Mouse (Mus musculus): Measurements from ENCODE around the gene Svop. TPM values are rescaled to one million over a fixed set of nuclear protein-coding genes. Genes with fewer than 3 reads are reported as not detected.

Svop gene
- polyA plus RNA-seq, 1 experiment from 2014 or later = 2.0 TPM

DNA sequence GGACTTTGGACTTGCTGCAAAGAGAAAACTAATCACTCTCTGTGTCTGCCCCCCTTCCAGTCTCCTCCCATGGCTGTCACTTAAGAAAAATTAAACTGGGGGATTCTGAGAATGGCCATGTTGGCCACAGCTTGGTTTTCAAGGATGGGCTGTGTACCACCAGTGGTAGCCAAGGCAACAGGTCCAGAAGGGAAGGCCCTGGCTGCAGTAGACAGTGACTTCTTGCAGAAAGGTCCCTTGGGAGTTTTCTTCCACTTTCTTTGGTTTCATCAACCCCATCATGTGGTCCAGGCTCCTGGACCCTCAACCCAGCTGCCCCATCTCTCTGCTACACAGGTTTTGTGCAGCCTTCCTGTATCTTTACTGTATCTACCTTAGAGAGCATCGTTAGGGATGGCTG is 50.5 kb downstream of the Svop start:
- no peaks in the 10 kb centered on the region for H3K27me3 ChIP-seq (replicated peaks; ENCODE audit: control insufficient read depth, insufficient read depth, low read length)
- ATAC-seq = peak; percentile 16; the same call in 1 of the 2 replicates
- 49% methylated on average over 1 of the region's 1 CpGs for WGBS
- H3K9ac ChIP-seq (ENCODE audit: low read depth, low read length) = no peak overlapping the region
- peak overlapping the region; percentile 76 for H3K27ac ChIP-seq (ENCODE audit: low read length)
- H3K36me3 ChIP-seq (ENCODE audit: control insufficient read depth, insufficient read depth, low read length) = no peaks in the 10 kb centered on the region
- H3K4me1 ChIP-seq (ENCODE audit: control insufficient read depth, insufficient read depth, low read length) = peaks cover 12% of the 10 kb centered on the region
- no peaks in the 10 kb centered on the region for H3K9me3 ChIP-seq (ENCODE audit: control insufficient read depth, low read length)
- H3K4me3 ChIP-seq (ENCODE audit: low read length) = 0 out of 2 replicates have a peak overlapping the region, but pooled peaks have one; percentile 0
- peak overlapping the region; percentile 17; the same call in 1 of the 2 replicates for H3K4me2 ChIP-seq (ENCODE audit: low read depth, low read length)

DNA sequence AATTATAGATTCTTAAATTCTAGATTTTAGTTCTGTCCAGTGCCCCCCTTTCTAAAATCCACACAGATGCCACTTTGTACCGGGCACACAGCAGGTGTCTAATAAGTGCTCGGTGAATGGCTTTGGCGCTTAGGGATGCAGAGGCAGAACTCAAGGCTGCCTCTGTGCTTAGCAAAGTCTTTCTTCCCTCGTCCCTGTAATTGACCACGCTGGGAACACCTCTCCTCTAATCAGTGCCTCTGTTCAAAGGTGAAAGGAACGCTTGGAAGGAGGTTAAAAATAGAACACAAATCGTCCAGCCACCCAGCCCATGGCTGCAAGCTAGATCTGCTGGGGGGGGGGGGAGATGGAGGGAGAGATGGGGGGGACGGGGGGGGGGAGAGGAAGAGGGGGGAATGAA is 50.9 kb downstream of the Svop start:
- 31% methylated on average over 7 of the region's 8 CpGs for WGBS

DNA sequence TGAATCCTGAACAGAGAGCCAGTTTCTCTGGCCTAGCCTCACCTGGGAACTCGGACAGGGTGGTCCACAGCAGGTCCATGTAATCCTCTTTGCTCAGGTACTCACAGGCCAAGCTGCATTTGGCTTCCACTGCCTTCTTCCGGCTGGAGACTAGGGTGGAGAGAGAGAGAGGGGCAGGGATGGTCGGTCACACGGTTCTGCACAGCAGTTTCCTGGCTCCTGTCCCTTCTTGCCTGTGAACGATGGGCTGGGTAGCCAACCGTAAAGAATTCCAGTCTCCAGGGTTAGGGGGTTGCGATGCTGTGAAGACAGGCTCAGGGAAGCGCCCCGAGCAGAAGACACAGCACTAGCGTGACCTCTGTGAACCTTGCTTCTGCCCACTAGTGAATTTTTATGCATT is 56.3 kb downstream of the Svop start:
- 59% methylated on average over 10 of the region's 10 CpGs for WGBS
- Histone ChIP-seq H3K4me2 (ENCODE audit: low read depth, low read length) (no peak overlapping the region), H3K9ac (ENCODE audit: low read depth, low read length) (no peak overlapping the region), H3K36me3 (ENCODE audit: control insufficient read depth, insufficient read depth, low read length) (no peaks in the 10 kb centered on the region), H3K9me3 (ENCODE audit: control insufficient read depth, low read length) (no peaks in the 10 kb centered on the region), H3K27ac (ENCODE audit: low read length) (no peak overlapping the region), H3K4me1 (ENCODE audit: control insufficient read depth, insufficient read depth, low read length) (no peaks in the 10 kb centered on the region), H3K27me3 (replicated peaks; ENCODE audit: control insufficient read depth, insufficient read depth, low read length) (no peaks in the 10 kb centered on the region), H3K4me3 (ENCODE audit: low read length) (no peak overlapping the region)
- ATAC-seq = no peak

More for the DNA sequence above, 50.9 kb downstream of the Svop start:
- Histone ChIP-seq H3K9me3 (ENCODE audit: control insufficient read depth, low read length) (no peaks in the 10 kb centered on the region), H3K4me2 (ENCODE audit: low read depth, low read length) (no peak overlapping the region), H3K9ac (ENCODE audit: low read depth, low read length) (no peak overlapping the region), H3K27me3 (replicated peaks; ENCODE audit: control insufficient read depth, insufficient read depth, low read length) (no peaks in the 10 kb centered on the region), H3K4me3 (ENCODE audit: low read length) (no peak overlapping the region), H3K4me1 (ENCODE audit: control insufficient read depth, insufficient read depth, low read length) (peaks cover 12% of the 10 kb centered on the region), H3K36me3 (ENCODE audit: control insufficient read depth, insufficient read depth, low read length) (no peaks in the 10 kb centered on the region), H3K27ac (ENCODE audit: low read length) (peak overlapping the region; percentile 76)
- ATAC-seq = peak; percentile 70

DNA sequence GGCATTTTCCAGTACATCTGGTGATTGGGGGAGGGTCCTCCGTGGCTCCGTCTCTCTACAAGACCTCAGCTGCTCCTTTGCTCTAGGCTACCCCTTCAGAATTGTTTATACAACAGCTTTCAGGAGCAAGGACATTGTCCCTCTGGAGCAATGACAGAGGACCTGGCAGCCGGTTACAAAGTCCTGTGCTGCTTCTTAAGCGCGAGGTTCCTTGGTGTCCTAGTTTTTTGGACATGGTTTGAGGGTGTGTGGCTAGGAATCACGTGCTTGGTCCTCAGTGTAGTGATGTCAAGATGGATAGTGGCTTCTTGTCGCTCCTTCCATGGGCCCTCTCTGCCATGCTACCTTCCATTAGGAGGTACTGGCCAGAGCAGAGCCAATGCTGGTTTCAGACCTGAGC is 57.0 kb downstream of the Svop start:
- no peak for ATAC-seq
- 72% methylated on average over 7 of the region's 7 CpGs for WGBS
- Histone ChIP-seq H3K4me2 (ENCODE audit: low read depth, low read length) (no peak overlapping the region), H3K4me3 (ENCODE audit: low read length) (no peak overlapping the region), H3K27ac (ENCODE audit: low read length) (no peak overlapping the region), H3K9ac (ENCODE audit: low read depth, low read length) (no peak overlapping the region), H3K27me3 (replicated peaks; ENCODE audit: control insufficient read depth, insufficient read depth, low read length) (no peaks in the 10 kb centered on the region), H3K4me1 (ENCODE audit: control insufficient read depth, insufficient read depth, low read length) (no peaks in the 10 kb centered on the region), H3K36me3 (ENCODE audit: control insufficient read depth, insufficient read depth, low read length) (no peaks in the 10 kb centered on the region), H3K9me3 (ENCODE audit: control insufficient read depth, low read length) (no peaks in the 10 kb centered on the region)

DNA sequence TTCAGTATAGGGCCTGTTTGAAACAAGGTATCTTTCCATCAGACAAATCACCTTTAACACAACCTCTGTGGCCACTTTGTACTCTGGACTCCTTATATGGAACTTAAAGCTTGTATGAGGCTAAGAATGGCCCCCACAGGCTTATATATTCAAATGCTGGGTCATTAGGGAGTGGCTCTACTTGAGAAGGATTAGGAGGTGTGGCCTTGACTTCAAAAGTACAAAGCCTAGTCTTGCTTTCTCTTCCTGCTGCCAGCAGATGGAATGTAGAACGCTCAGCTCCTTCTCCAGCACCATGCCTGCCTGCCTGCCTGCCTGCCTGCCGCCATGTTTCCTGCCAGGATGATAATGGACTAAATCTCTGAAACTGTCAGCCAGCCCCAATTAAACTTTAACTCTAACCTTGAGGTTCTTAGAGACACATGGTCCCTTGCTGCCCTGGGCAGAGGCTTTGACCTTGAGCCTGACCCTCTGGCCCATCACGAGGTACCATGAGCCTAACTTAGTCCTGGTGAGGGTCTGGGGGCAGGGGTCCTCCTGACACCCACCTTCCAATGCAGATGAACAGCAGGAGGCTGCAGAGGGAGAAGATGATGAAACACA is 59.1 kb downstream of the Svop start:
- no peak overlapping the region for H3K4me2 ChIP-seq (ENCODE audit: low read depth, low read length)
- H3K4me1 ChIP-seq (ENCODE audit: control insufficient read depth, insufficient read depth, low read length) = no peaks in the 10 kb centered on the region
- H3K27ac ChIP-seq (ENCODE audit: low read length) = no peak overlapping the region
- 80% methylated on average over 3 of the region's 3 CpGs for WGBS
- H3K4me3 ChIP-seq (ENCODE audit: low read length) = no peak overlapping the region
- no peak for ATAC-seq
- no peaks in the 10 kb centered on the region for H3K9me3 ChIP-seq (ENCODE audit: control insufficient read depth, low read length)
- H3K27me3 ChIP-seq (replicated peaks; ENCODE audit: control insufficient read depth, insufficient read depth, low read length) = no peaks in the 10 kb centered on the region
- no peak overlapping the region for H3K9ac ChIP-seq (ENCODE audit: low read depth, low read length)
- H3K36me3 ChIP-seq (ENCODE audit: control insufficient read depth, insufficient read depth, low read length) = no peaks in the 10 kb centered on the region

DNA sequence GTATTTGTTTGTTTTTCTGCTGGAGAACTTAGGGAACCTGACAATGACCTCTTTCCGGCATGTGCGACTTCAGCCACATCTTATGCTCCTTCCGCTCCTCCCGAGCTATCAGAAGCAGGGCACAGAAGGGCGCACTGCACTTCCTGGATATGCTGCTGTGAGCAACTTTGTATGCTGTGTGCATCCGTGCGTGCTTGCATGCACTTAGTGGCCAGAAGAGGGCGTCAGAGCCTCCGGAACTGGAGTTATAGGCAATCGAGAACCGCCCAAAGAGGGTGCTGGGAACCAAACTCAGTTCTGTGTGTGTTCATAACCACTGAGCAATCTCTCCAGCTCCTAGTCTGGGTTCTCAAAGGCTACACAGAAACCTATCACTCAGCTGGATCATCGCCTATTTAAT is 60.7 kb downstream of the Svop start:
- H3K4me3 ChIP-seq (ENCODE audit: low read length) = no peak overlapping the region
- H3K27me3 ChIP-seq (replicated peaks; ENCODE audit: control insufficient read depth, insufficient read depth, low read length) = no peaks in the 10 kb centered on the region
- no peaks in the 10 kb centered on the region for H3K4me1 ChIP-seq (ENCODE audit: control insufficient read depth, insufficient read depth, low read length)
- H3K36me3 ChIP-seq (ENCODE audit: control insufficient read depth, insufficient read depth, low read length) = no peaks in the 10 kb centered on the region
- no peaks in the 10 kb centered on the region for H3K9me3 ChIP-seq (ENCODE audit: control insufficient read depth, low read length)
- H3K9ac ChIP-seq (ENCODE audit: low read depth, low read length) = no peak overlapping the region
- no peak for ATAC-seq
- 87% methylated on average over 12 of the region's 12 CpGs for WGBS
- no peak overlapping the region for H3K4me2 ChIP-seq (ENCODE audit: low read depth, low read length)
- H3K27ac ChIP-seq (ENCODE audit: low read length) = no peak overlapping the region

DNA sequence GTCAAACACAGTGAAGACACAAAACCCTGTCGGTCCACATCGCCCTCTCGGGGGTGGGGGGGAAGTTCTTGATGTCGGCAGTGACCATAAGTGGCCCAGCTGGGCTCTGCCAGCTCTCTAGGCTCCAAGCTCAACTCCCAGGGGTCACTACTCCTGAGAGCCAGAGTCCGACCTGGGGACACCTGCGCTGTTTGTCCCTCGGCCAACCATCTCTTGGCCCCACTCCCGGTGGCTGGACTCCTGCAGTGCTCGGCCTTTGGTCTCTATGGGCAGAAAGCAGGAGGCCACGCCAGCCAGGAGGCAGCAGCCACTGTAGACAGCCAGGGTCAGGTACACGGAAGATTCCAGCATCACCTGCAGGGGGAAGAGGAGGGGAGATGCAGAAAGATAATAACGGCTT is 63.3 kb downstream of the Svop start:
- 86% methylated on average over 12 of the region's 12 CpGs for WGBS
- H3K4me2 ChIP-seq (ENCODE audit: low read depth, low read length) = no peak overlapping the region
- ATAC-seq = no peak
- H3K36me3 ChIP-seq (ENCODE audit: control insufficient read depth, insufficient read depth, low read length) = no peaks in the 10 kb centered on the region
- H3K4me3 ChIP-seq (ENCODE audit: low read length) = no peak overlapping the region
- no peaks in the 10 kb centered on the region for H3K9me3 ChIP-seq (ENCODE audit: control insufficient read depth, low read length)
- H3K27me3 ChIP-seq (replicated peaks; ENCODE audit: control insufficient read depth, insufficient read depth, low read length) = no peaks in the 10 kb centered on the region
- no peak overlapping the region for H3K27ac ChIP-seq (ENCODE audit: low read length)
- H3K9ac ChIP-seq (ENCODE audit: low read depth, low read length) = no peak overlapping the region
- peaks cover 6% of the 10 kb centered on the region; the same call in 1 of the 2 replicates for H3K4me1 ChIP-seq (ENCODE audit: control insufficient read depth, insufficient read depth, low read length)

DNA sequence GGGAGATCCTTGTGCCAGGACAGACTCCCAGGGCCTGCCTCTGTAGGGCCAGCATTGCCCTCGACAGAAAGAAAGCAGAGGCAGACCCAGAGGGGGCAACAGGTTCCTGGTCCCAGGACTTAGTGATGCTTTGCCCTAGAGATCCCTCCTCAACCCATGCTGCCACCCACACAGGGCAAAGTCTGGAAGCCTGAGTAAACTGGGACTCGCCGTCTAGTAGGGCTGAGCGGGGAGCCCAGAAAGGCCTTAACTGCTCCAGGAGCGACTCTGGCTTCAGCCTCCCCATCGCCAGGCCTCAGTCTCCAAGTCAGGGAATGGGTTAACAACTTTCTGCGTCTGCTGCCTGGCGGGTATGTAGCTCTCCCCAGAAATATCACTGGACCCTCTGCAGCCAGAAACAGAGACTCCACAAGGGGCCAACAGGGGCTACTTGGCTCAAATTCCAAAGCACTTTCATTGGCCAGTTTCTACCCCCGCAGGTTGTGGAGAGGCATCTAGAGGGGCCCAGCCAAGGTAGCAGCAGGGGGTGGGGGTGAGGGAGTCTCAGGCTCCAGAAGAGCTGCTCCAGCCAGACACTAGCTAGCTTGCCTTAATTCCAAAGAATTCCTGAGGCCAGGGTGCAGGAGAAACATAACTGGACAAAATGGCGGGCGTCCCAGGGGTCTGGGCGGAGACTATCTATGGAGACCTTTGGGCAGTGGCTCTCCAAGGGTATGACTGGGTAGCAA is 64.0 kb downstream of the Svop start:
- Histone ChIP-seq H3K4me1 (ENCODE audit: control insufficient read depth, insufficient read depth, low read length) (peaks cover 6% of the 10 kb centered on the region; the same call in 1 of the 2 replicates), H3K4me2 (ENCODE audit: low read depth, low read length) (no peak overlapping the region), H3K9me3 (ENCODE audit: control insufficient read depth, low read length) (no peaks in the 10 kb centered on the region), H3K4me3 (ENCODE audit: low read length) (no peak overlapping the region), H3K9ac (ENCODE audit: low read depth, low read length) (no peak overlapping the region), H3K36me3 (ENCODE audit: control insufficient read depth, insufficient read depth, low read length) (no peaks in the 10 kb centered on the region), H3K27ac (ENCODE audit: low read length) (no peak overlapping the region), H3K27me3 (replicated peaks; ENCODE audit: control insufficient read depth, insufficient read depth, low read length) (no peaks in the 10 kb centered on the region)
- no peak for ATAC-seq
- 86% methylated on average over 12 of the region's 12 CpGs for WGBS

DNA sequence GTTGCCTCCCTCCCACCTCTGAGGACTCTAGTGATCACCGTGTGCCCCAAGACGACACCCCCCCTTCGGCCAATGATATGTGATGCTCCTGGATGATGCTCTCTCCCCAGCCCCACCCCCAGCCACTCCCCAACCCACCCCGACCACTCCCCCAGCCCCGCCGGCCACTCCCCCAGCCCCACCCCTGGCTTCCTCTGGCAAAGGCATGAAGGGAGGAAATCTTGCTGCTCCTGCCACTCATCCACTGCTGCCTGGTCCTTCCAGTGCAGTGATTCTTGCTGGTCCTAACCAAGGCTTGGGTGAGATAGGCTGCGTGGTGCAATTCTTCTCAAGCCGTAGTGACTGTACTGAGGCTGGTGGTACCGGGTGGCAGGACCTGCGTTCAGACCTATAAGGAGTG is 66.5 kb downstream of the Svop start:
- Histone ChIP-seq H3K27ac (ENCODE audit: low read length) (no peak overlapping the region), H3K36me3 (ENCODE audit: control insufficient read depth, insufficient read depth, low read length) (no peaks in the 10 kb centered on the region), H3K4me1 (ENCODE audit: control insufficient read depth, insufficient read depth, low read length) (peaks cover 6% of the 10 kb centered on the region; the same call in 1 of the 2 replicates), H3K9me3 (ENCODE audit: control insufficient read depth, low read length) (no peaks in the 10 kb centered on the region), H3K9ac (ENCODE audit: low read depth, low read length) (no peak overlapping the region), H3K4me3 (ENCODE audit: low read length) (no peak overlapping the region), H3K27me3 (replicated peaks; ENCODE audit: control insufficient read depth, insufficient read depth, low read length) (no peaks in the 10 kb centered on the region), H3K4me2 (ENCODE audit: low read depth, low read length) (no peak overlapping the region)
- WGBS = 11% methylated on average over 10 of the region's 10 CpGs
- peak; percentile 53 for ATAC-seq

All from intestine, embryonic 16.5 days (tissue).